Mouse (Mus musculus): ENCODE results near the gene Fgfr2.

Fgfr2 gene

GRCm38 (mm10) chr7:130340412-130341152 lies 2782.6 kb downstream of the Fgfr2 start:
- DNase-seq: no peak

DNA sequence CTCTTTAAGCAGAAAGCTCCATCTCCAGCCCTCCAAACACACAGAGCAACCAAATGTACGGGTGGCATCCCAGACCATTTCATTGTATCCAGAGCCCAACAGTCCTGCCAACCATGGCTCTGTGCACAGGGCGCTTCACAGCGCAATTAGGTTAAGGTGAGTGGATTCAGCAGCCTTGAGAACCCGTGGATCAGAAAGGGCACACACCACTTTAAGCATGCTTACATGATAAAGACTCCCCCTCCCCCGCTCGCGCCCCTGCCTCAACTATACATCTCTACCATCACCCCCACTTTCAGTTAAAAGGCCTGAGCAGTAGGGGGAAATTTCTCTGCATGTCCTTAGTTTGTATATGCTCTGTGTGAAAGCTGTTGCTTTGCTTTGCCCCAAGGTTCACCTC lies 2785.5 kb downstream of the Fgfr2 start:
- DNase-seq: no peak

- DNase-seq: no peak
These were observed 2787.6 kb downstream of the Fgfr2 start for GRCm38 (mm10) chr7:130335440-130336051.

DNA sequence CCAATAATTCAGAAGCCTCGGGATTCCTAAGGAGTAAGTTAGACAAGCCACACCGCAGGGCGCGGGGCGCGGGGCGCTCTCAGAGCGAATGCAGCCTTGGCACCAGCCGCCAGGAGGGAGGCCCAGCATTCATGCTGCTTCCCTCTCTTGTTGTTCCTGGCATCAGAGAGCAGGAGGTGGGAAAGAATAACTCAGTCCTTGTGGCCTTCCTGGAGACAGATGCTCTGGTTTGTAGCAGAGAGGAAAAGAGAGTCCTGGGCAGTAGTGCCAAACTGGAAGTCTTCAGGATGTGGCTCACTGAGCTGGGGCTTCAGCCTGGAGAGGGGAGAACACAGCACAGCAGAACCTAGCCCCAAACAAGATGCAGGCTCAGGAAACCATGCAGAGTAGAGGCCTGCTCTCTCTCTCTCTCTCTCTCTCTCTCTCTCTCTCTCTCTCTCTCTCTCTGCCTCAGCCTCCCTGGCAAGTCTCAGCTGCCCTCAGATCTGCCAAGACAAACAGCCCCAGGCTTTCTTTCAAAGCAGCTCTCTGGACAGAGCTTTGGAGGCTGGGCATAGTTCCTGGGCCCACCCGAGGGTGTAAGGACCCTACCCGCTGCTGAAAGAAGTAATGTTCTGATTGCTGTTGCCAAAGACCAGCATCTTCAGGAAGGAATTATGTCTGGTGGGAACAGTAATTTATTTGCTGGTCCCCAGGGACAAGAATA lies 2790.5 kb downstream of the Fgfr2 start:
- no peak for DNase-seq

- DNase-seq: no peak
These were observed 2795.4 kb downstream of the Fgfr2 start for GRCm38 (mm10) chr7:130327603-130328365.

DNA sequence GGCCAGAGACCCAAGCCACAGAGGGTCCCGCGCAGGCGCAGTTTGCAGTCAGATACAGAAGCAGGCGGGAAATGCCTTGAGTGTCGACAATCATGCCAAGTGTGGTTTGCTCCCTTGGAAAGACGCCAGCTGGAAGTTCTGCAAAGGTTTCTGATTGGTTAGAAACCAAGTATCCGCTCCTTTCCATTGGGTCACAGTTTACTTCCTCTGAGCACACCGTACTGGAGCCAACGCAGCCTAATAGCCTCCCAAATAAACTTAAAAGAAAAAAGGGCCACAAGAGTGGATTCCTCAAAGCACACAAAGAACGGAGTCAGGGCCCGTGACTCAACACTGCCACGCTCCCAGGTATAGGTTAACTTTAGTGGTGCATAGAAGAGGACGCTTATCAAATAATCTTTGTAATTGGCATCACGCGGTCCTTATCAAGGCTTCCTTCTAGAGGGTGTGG lies 2797.1 kb downstream of the Fgfr2 start:
- DNase-seq: no peak

DNA sequence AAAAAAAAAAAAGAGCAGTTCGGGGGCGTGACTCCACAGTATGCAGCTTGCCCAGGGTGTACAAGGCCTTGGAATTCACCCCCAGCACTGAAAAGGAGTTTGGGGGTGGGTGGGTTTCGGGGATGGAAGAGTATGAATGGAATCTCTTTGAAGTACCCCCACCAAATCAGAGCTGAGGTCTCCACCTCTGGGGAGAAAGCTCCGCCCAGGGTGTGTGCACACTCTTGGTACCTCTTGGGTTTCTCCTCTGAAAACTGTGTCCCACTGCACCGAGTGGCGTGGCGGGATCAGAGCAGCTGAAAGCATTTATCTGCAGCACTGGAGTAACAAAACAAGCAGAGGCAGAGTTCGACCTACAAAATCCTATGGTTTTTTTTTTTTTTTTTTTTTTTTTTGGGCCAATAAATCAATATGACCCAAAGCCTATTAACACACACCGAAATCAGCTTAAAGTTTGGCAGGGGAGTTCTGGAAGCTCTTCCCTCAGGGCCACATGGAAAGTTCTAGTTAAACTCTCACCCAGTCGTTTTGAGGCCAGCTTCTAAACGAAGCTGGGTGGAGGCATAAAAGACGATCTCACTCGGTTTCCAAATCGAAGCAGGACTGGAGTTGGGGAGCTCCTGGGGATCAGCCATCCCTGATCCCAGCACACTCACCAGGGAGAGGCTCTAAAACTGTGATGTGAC lies 2798.3 kb downstream of the Fgfr2 start:
- DNase-seq: no peak

- no peak for DNase-seq
These were observed 2799.4 kb downstream of the Fgfr2 start for GRCm38 (mm10) chr7:130323766-130324165.

GRCm38 (mm10) chr7:130319799-130320556 lies 2803.2 kb downstream of the Fgfr2 start:
- DNase-seq: peak; percentile 30

DNA sequence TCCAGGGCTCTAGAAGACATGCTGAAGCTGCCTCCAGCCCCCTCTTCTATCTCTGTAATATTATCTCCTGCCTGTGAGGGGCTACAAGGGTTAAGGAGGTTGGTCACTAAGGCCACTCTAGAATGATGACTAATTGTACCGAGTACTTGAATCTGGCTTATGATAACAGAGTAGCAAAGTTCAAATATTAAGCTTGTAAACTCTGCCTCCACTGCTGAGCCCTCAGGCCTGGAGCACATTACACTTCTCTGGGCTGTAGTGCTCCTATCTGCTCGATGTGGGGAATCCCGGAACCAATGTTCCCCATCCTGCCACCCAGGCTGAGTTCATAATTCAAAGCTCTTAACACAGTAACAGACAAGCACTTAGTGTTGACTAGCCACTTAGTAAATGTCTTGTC lies 2806.9 kb downstream of the Fgfr2 start:
- no peak for DNase-seq

DNA sequence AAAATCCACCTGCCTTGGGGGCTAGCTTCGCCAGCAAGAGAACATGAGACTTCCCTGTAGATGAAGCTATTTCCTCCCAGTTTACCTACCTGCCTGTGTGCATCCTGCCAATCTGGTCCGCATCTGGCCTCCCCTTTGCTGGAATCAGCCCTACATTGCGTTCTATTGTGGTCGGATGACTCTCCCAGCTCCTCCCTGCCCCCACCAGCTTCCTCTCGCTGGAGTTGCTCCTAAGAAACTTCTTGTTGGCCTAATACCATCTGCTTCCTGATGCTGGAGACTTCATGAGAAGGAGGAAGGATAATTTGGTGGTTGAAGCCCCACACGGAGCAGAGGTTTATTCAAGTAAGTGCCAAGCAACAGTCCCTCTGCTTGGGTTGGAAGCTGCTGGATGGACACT lies 2807.9 kb downstream of the Fgfr2 start:
- no peak for DNase-seq

DNA sequence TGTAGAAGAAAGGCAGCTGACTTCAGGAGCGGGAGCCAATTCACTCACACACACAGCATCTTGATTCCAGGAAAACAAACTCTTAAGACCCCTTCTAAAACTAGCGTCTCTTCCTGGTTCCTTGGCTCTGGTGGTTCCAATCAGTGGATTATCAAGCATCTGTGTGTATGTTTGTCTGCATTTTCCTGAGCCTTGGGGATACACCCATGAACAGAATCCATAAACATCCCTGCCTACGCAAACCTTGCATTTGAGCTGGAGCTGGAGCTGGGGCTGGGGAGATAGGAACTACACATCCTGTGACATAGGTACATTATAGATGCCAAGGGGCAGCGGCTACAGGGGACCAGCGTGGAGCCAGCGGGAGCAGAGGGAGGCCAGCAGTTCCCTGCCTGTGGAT lies 2808.5 kb downstream of the Fgfr2 start:
- DNase-seq: no peak

- no peak for DNase-seq
These were observed 2811.8 kb downstream of the Fgfr2 start for GRCm38 (mm10) chr7:130311362-130311761.

- DNase-seq: no peak
These were observed 2814.0 kb downstream of the Fgfr2 start for GRCm38 (mm10) chr7:130309180-130309579.

- DNase-seq: no peak
These were observed 2816.1 kb downstream of the Fgfr2 start for GRCm38 (mm10) chr7:130307036-130307435.

DNA sequence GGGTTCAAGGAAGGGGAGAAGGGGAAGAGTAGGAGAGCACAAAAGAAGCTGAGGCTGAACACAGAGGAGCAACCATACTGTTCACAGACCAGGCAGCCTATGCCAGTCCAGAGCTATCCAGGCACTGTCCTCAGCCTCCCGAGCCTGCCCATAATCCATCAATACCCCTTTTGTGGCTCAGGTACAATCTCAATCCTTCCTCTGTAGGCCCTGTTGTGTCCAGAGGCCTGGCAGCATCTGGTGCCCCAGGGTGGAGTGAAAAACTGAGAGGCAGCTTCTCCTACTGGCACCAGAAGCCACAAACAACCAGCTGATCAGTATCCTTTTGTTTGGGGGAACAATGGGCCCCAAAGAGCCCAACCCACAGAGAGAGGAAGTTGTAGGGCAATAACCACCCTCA lies 2818.5 kb downstream of the Fgfr2 start:
- peak; percentile 84 for DNase-seq

DNA sequence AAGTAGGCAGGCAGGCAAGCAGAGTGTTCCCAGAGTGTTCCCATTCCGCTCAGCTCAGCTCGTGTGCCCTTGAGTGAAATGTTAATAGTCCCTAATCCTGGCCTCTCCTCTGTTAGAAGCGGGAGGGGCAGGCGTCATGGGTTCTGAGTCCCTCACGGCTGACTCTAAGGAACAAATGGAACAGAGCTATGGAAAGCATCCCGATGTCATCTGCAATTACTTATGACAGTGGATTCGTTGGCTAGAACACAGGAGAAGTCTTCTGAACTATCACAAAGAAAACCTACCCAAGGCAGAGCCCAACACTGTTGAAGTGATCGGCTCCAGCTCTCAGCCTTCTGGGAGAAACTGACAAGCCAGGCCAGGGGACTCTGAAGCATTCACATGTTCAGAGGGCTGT lies 2819.7 kb downstream of the Fgfr2 start:
- DNase-seq: no peak

- DNase-seq: no peak
These were observed 2822.5 kb downstream of the Fgfr2 start for GRCm38 (mm10) chr7:130300606-130301005.

DNA sequence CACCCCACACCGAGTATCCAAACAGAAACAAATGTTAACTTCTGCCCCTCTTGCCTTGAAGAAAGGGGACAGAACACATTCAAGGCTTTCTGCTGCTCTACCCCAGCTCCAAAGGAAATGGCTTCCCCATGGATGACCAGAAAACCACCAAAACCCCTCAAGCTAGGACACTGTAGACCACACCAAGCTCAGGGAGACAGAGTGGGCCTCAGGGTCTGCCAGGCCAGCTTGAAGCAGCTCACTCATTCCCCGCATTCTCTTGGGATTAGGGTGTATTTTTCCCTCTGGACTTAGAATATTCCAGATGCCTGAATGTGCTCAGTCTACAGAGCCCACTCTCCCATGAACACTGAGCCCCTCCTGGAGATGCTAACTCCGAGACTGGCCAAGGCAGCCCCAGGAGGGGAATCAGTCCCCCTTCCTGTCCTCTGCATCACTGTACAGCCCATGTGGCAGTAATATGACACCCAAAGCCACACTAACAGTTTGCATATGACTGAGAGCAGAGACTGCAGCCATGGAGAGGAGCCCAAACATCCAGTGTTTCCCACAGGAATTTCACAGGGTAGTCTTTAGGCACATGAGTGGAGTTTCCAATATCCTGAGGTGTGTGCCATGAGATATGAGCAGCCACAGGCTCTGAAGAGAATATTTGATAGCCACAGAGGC lies 2824.1 kb downstream of the Fgfr2 start:
- no peak for DNase-seq

DNA sequence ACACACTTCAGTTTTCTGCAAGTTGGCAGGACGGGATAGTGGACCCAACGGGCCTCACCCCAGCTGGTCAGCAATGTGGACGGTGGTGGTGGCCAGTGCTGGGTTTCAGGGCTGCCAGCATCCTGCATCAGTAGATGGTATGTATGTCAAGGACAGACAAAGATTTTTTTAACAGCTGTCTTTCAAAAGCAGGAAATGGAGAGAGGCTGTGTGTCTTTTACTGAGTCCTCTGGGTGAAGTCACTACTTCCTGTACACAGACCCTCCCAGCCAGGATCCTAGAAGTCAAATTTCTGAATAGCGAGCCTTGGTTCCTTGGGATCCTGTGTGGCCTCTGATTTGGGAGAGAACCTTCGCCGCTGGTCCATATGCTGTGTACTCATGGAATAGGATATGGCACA lies 2832.0 kb downstream of the Fgfr2 start:
- no peak for DNase-seq

- DNase-seq: no peak
These were observed 2833.7 kb downstream of the Fgfr2 start for GRCm38 (mm10) chr7:130289428-130289790.

Measured in layer of hippocampus, adult 9-11 months (tissue).